Mouse (Mus musculus) G1E (cell line): ENCODE data around the gene Mto1.

ENCODE experiments used
- CTCF ChIP-seq: IDR thresholded peaks from 2 replicates; pipeline ENCODE4 v1.5.1; 2012; ENCODE audit warnings: low read depth, low read length, inconsistent platforms, mixed read lengths
- GATA1 ChIP-seq: IDR thresholded peaks from 2 replicates; pipeline ENCODE4 v1.6.1; 2012; ENCODE audit warnings: borderline replicate concordance, low read length, inconsistent platforms, mixed read lengths
- TAL1 ChIP-seq: conservative IDR thresholded peaks from 2 replicates; pipeline ENCODE4 v1.6.1; 2012; ENCODE audit warnings: low read depth, low read length, inconsistent platforms, mixed read lengths

DNA sequence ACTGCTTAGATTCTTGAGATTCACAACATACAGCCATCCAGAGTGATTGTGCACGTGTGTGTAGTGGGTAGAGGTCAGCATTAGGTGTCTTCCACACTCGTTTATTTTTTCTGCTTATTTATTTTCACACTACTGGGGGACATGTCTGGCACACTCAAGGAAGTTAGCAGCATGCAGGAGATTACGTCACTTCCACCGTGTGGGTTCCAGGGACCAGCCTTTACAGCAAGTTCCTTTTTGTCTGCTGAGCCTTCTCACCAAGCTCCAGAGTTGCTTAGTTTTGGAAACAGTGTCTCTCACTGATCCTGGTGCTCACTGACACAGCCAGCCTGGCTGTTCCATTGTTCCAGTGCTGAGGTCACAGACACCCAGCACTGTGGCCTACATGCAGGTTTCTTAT lies 3.4 kb downstream of the Mto1 start:
- TF ChIP-seq CTCF (no peak), TAL1 (no peak), GATA1 (no peak)
